Mouse (Mus musculus): ENCODE measurements at regions not wholly inside any gene's neighbourhood (a gene's known extent, or its start where the extent isn't known, plus 50 kb on each side); places are given as distances from the start of the nearest gene placed in this dataset.

GRCm38 (mm10) chr3:77781783-77782182, 1504.5 kb downstream of the Rapgef2 start:
- H3K36me3 ChIP-seq (ENCODE audit: control insufficient read depth, insufficient read depth) = no peaks in the 10 kb centered on the region
- H3K27ac ChIP-seq (ENCODE audit: low read length) = peak overlapping the region; percentile 27; the same call in 1 of the 2 replicates
- no peak overlapping the region for H3K4me3 ChIP-seq (replicated peaks; ENCODE audit: low read length)
- H3K9me3 ChIP-seq (ENCODE audit: control insufficient read depth, low read length) = no peaks in the 10 kb centered on the region
- H3K4me1 ChIP-seq (replicated peaks; ENCODE audit: control insufficient read depth, insufficient read depth, low read length) = no peaks in the 10 kb centered on the region; the same call in 1 of the 2 replicates
- H3K4me2 ChIP-seq (ENCODE audit: low read length) = no peak overlapping the region
- ATAC-seq = peak; percentile 77
- no peak overlapping the region for H3K9ac ChIP-seq (replicated peaks; ENCODE audit: low read depth, low read length)
- H3K27me3 ChIP-seq (replicated peaks; ENCODE audit: control insufficient read depth, insufficient read depth, low read length) = no peaks in the 10 kb centered on the region

GRCm38 (mm10) chr3:77781332-77781731, 1505.0 kb downstream of the Rapgef2 start:
- H3K9ac ChIP-seq (replicated peaks; ENCODE audit: low read depth, low read length) = no peak overlapping the region
- peak; percentile 87 for ATAC-seq
- no peaks in the 10 kb centered on the region; the same call in 1 of the 2 replicates for H3K4me1 ChIP-seq (replicated peaks; ENCODE audit: control insufficient read depth, insufficient read depth, low read length)
- H3K9me3 ChIP-seq (ENCODE audit: control insufficient read depth, low read length) = no peaks in the 10 kb centered on the region
- no peak overlapping the region for H3K4me2 ChIP-seq (ENCODE audit: low read length)
- H3K36me3 ChIP-seq (ENCODE audit: control insufficient read depth, insufficient read depth) = no peaks in the 10 kb centered on the region
- H3K27ac ChIP-seq (ENCODE audit: low read length) = peak overlapping the region; percentile 27; the same call in 1 of the 2 replicates
- no peak overlapping the region for H3K4me3 ChIP-seq (replicated peaks; ENCODE audit: low read length)
- H3K27me3 ChIP-seq (replicated peaks; ENCODE audit: control insufficient read depth, insufficient read depth, low read length) = no peaks in the 10 kb centered on the region

GRCm38 (mm10) chr3:77758840-77759361, 1527.4 kb downstream of the Rapgef2 start:
- H3K4me3 ChIP-seq (replicated peaks; ENCODE audit: low read length) = no peak overlapping the region
- no peak overlapping the region for H3K4me2 ChIP-seq (ENCODE audit: low read length)
- H3K9me3 ChIP-seq (ENCODE audit: control insufficient read depth, low read length) = no peaks in the 10 kb centered on the region
- H3K27ac ChIP-seq (ENCODE audit: low read length) = no peak overlapping the region
- H3K9ac ChIP-seq (replicated peaks; ENCODE audit: low read depth, low read length) = no peak overlapping the region
- H3K27me3 ChIP-seq (replicated peaks; ENCODE audit: control insufficient read depth, insufficient read depth, low read length) = no peaks in the 10 kb centered on the region
- H3K4me1 ChIP-seq (replicated peaks; ENCODE audit: control insufficient read depth, insufficient read depth, low read length) = no peaks in the 10 kb centered on the region
- WGBS = 78% methylated on average over 3 of the region's 3 CpGs
- no peaks in the 10 kb centered on the region for H3K36me3 ChIP-seq (ENCODE audit: control insufficient read depth, insufficient read depth)
- no peak for ATAC-seq

GRCm38 (mm10) chr3:77758295-77758694, 1528.0 kb downstream of the Rapgef2 start:
- Histone ChIP-seq H3K27ac (ENCODE audit: low read length) (no peak overlapping the region), H3K4me1 (replicated peaks; ENCODE audit: control insufficient read depth, insufficient read depth, low read length) (no peaks in the 10 kb centered on the region), H3K4me2 (ENCODE audit: low read length) (no peak overlapping the region), H3K4me3 (replicated peaks; ENCODE audit: low read length) (no peak overlapping the region), H3K9ac (replicated peaks; ENCODE audit: low read depth, low read length) (no peak overlapping the region), H3K36me3 (ENCODE audit: control insufficient read depth, insufficient read depth) (no peaks in the 10 kb centered on the region), H3K27me3 (replicated peaks; ENCODE audit: control insufficient read depth, insufficient read depth, low read length) (no peaks in the 10 kb centered on the region), H3K9me3 (ENCODE audit: control insufficient read depth, low read length) (no peaks in the 10 kb centered on the region)
- WGBS = 65% methylated on average over 1 of the region's 1 CpGs
- no peak for ATAC-seq

GRCm38 (mm10) chr3:77742146-77742545, 1544.2 kb downstream of the Rapgef2 start:
- no peaks in the 10 kb centered on the region for H3K27me3 ChIP-seq (replicated peaks; ENCODE audit: control insufficient read depth, insufficient read depth, low read length)
- H3K4me2 ChIP-seq (ENCODE audit: low read length) = no peak overlapping the region
- H3K9me3 ChIP-seq (ENCODE audit: control insufficient read depth, low read length) = no peaks in the 10 kb centered on the region
- no peaks in the 10 kb centered on the region for H3K4me1 ChIP-seq (replicated peaks; ENCODE audit: control insufficient read depth, insufficient read depth, low read length)
- no peak overlapping the region for H3K27ac ChIP-seq (ENCODE audit: low read length)
- no peak overlapping the region for H3K4me3 ChIP-seq (replicated peaks; ENCODE audit: low read length)
- H3K36me3 ChIP-seq (ENCODE audit: control insufficient read depth, insufficient read depth) = no peaks in the 10 kb centered on the region
- ATAC-seq = no peak
- WGBS = 83% methylated on average over 3 of the region's 3 CpGs
- no peak overlapping the region for H3K9ac ChIP-seq (replicated peaks; ENCODE audit: low read depth, low read length)

- Histone ChIP-seq H3K9ac (replicated peaks; ENCODE audit: low read depth, low read length) (no peak overlapping the region), H3K9me3 (ENCODE audit: control insufficient read depth, low read length) (no peaks in the 10 kb centered on the region), H3K27ac (ENCODE audit: low read length) (no peak overlapping the region), H3K27me3 (replicated peaks; ENCODE audit: control insufficient read depth, insufficient read depth, low read length) (no peaks in the 10 kb centered on the region), H3K4me1 (replicated peaks; ENCODE audit: control insufficient read depth, insufficient read depth, low read length) (no peaks in the 10 kb centered on the region), H3K4me2 (ENCODE audit: low read length) (no peak overlapping the region), H3K36me3 (ENCODE audit: control insufficient read depth, insufficient read depth) (no peaks in the 10 kb centered on the region), H3K4me3 (replicated peaks; ENCODE audit: low read length) (no peak overlapping the region)
- ATAC-seq = no peak
- WGBS = 88% methylated on average over 1 of the region's 1 CpGs
Observed at GRCm38 (mm10) chr3:77717840-77718239, 1568.5 kb downstream of the Rapgef2 start.

- Histone ChIP-seq H3K4me2 (ENCODE audit: low read length) (no peak overlapping the region), H3K9me3 (ENCODE audit: control insufficient read depth, low read length) (no peaks in the 10 kb centered on the region), H3K27ac (ENCODE audit: low read length) (no peak overlapping the region), H3K4me1 (replicated peaks; ENCODE audit: control insufficient read depth, insufficient read depth, low read length) (no peaks in the 10 kb centered on the region), H3K27me3 (replicated peaks; ENCODE audit: control insufficient read depth, insufficient read depth, low read length) (no peaks in the 10 kb centered on the region), H3K36me3 (ENCODE audit: control insufficient read depth, insufficient read depth) (no peaks in the 10 kb centered on the region), H3K9ac (replicated peaks; ENCODE audit: low read depth, low read length) (no peak overlapping the region), H3K4me3 (replicated peaks; ENCODE audit: low read length) (no peak overlapping the region)
- no peak for ATAC-seq
Observed at GRCm38 (mm10) chr3:77695571-77695970, 1590.7 kb downstream of the Rapgef2 start.

GRCm38 (mm10) chr3:77666366-77666765, 1592.3 kb downstream of the Fstl5 start:
- H3K4me1 ChIP-seq (replicated peaks; ENCODE audit: control insufficient read depth, insufficient read depth, low read length) = no peaks in the 10 kb centered on the region
- H3K4me2 ChIP-seq (ENCODE audit: low read length) = no peak overlapping the region
- no peak overlapping the region for H3K27ac ChIP-seq (ENCODE audit: low read length)
- H3K36me3 ChIP-seq (ENCODE audit: control insufficient read depth, insufficient read depth) = no peaks in the 10 kb centered on the region
- no peak overlapping the region for H3K4me3 ChIP-seq (replicated peaks; ENCODE audit: low read length)
- 96% methylated on average over 2 of the region's 2 CpGs for WGBS
- ATAC-seq = no peak
- H3K27me3 ChIP-seq (replicated peaks; ENCODE audit: control insufficient read depth, insufficient read depth, low read length) = no peaks in the 10 kb centered on the region
- H3K9me3 ChIP-seq (ENCODE audit: control insufficient read depth, low read length) = no peaks in the 10 kb centered on the region
- no peak overlapping the region for H3K9ac ChIP-seq (replicated peaks; ENCODE audit: low read depth, low read length)

GRCm38 (mm10) chr3:77653881-77654280, 1579.8 kb downstream of the Fstl5 start:
- no peak for ATAC-seq
- WGBS = 82% methylated on average over 3 of the region's 3 CpGs
- no peaks in the 10 kb centered on the region for H3K9me3 ChIP-seq (ENCODE audit: control insufficient read depth, low read length)
- H3K27ac ChIP-seq (ENCODE audit: low read length) = no peak overlapping the region
- no peak overlapping the region for H3K4me2 ChIP-seq (ENCODE audit: low read length)
- H3K4me3 ChIP-seq (replicated peaks; ENCODE audit: low read length) = no peak overlapping the region
- no peak overlapping the region for H3K9ac ChIP-seq (replicated peaks; ENCODE audit: low read depth, low read length)
- no peaks in the 10 kb centered on the region for H3K4me1 ChIP-seq (replicated peaks; ENCODE audit: control insufficient read depth, insufficient read depth, low read length)
- no peaks in the 10 kb centered on the region for H3K36me3 ChIP-seq (ENCODE audit: control insufficient read depth, insufficient read depth)
- no peaks in the 10 kb centered on the region for H3K27me3 ChIP-seq (replicated peaks; ENCODE audit: control insufficient read depth, insufficient read depth, low read length)
